Mouse (Mus musculus) ES-Bruce4 (cell line): ENCODE results near the gene Cpsf7.

Experiments used
- EP300 ChIP-seq: IDR thresholded peaks from 2 replicates; pipeline ENCODE4 v1.6.1; 2011; ENCODE audit warnings: low read depth, low read length; ENCODE audit not compliant: insufficient read depth
- POLR2A ChIP-seq: IDR thresholded peaks from one replicate; pipeline ENCODE4 v1.8.1; 2011; ENCODE audit warnings: low read length; ENCODE audit not compliant: insufficient read depth

- TF ChIP-seq POLR2A, result no peak
- no peak for TF ChIP-seq EP300
Measured at GRCm38 (mm10) chr19:10564278-10564677, 39.2 kb downstream of the Cpsf7 start.
